Comparison of ENCODE assay signal across 16 mouse cellular contexts in the genomic region with DNA sequence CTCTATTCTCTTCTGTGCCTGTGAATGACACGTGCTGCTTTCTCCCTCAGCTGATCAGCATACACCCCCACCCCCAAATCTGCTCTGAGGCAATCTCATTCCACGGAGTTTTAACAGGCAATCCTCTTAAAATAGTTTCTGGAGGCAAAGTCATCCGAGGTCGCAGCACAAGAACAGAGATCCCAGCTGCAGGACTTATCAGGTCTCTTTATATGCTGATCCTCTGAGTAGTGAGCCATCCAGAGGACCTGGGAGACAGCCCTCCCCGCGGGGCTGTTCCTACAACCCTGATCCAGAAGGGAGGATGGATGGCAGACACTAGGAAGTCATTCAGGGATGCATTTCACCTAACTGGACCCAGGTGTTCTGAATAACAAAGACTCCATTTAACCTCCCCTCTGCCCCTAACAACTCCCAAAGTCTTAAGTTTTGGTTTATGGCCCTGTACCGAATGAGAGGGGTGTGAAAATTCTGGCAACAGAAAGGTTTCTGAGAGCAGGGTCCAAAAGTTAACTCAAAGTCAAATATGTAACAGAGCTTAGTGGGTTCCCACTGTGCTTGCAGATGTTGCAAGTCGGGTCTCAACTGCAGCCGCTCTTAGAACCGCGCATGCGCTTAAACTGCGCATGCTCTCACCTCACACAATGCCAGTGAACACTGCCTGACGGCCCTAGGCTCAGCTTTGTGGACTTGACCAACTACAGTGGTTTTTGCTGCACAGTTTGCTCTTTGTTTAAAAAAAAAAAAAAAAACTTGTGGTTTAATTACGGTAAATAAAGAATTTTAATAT. TPM values are rescaled to one million over a fixed set of nuclear protein-coding genes. Genes with fewer than 3 reads are reported as not detected.
DNase-seq lines count a peak whose midpoint lies in the region; ATAC-seq and TF ChIP-seq lines count a peak whose summit lies in the region.
"Had no signal": no experiment of that assay in that cellular context is flagged by ENCODE, and none has a peak within 500 bp of the region (broad histone marks: within the 10 kb centered on the region; RNA-seq: fewer than 3 reads in every experiment).

No protein-coding gene starts in this region.

- H3K27me3 ChIP-seq in kidney, adult 2 months (replicated peaks; ENCODE audit: control insufficient read depth, insufficient read depth, low read length) = no peaks in the 10 kb centered on the region
- peaks cover 31% of the 10 kb centered on the region for H3K27me3 ChIP-seq in limb, embryonic 10.5 days (ENCODE audit: low read depth, poor library complexity, severe bottlenecking)

- H3K9me3 ChIP-seq in limb, embryonic 10.5 days (replicated peaks) = 0 out of 2 replicates have a peak, but pooled peaks cover 3% of the 10 kb centered on the region

- peak; percentile 16 for DNase-seq in kidney, adult 2 months
- no peak for DNase-seq in kidney, adult 11 months
- DNase-seq in R1 (ENCODE audit: low read depth, low spot score) = peak; percentile 92
- DNase-seq in forelimb bud, embryonic 11.5 days (ENCODE audit: low read depth, low spot score) = peak; percentile 61
- no peak for DNase-seq in limb, embryonic 10.5 days (ENCODE audit: low spot score)
- DNase-seq in layer of hippocampus, adult 9-10 months (ENCODE audit: low spot score) = no peak
- DNase-seq in left cerebral cortex, adult 9 months (ENCODE audit: low spot score in 2 of 2) = no peak
- DNase-seq: cerebellum, postnatal 14 days; gastrocnemius, postnatal 14 days; kidney, adult 8-10 months; left cerebral cortex, postnatal 4 days; thymus, postnatal 36 days had no signal

- H3K4me1 ChIP-seq in kidney, adult 2 months (ENCODE audit: control insufficient read depth, insufficient read depth, low read length) = no peaks in the 10 kb centered on the region
- peaks cover 47% of the 10 kb centered on the region for H3K4me1 ChIP-seq in limb, embryonic 10.5 days

- no peak overlapping the region for H3K4me3 ChIP-seq in kidney, adult 2 months (ENCODE audit: insufficient read depth, low read depth, low read length)
- no peak overlapping the region for H3K4me3 ChIP-seq in limb, embryonic 10.5 days
- H3K4me3 ChIP-seq: layer of hippocampus, adult 2 months; myocyte had no signal

- TF ChIP-seq POLR2A in kidney, adult 2 months (IDR thresholded peaks at IDR 0.05; ENCODE audit: low read depth, low read length) = no peak

- no peak for ATAC-seq in inflammation-experienced regulatory T-cells, adult 6 months
- ATAC-seq: CD4-positive, CD25-positive, alpha-beta regulatory T cell, adult 4 months had no signal

- H3K27ac ChIP-seq in kidney, adult 2 months (ENCODE audit: insufficient read depth, low read depth, low read length) = no peak overlapping the region
- peak overlapping the region; percentile 63 for H3K27ac ChIP-seq in limb, embryonic 10.5 days
- H3K27ac ChIP-seq: layer of hippocampus, adult 2 months had no signal

- no peak for TF ChIP-seq CTCF in kidney, adult 2 months (conservative IDR thresholded peaks at IDR 0.05; ENCODE audit: insufficient read depth, insufficient read length, low read depth, low read length)

- H3K36me3 ChIP-seq in kidney, adult 2 months (ENCODE audit: control insufficient read depth, insufficient read depth, low read length) = no peaks in the 10 kb centered on the region
- H3K36me3 ChIP-seq in limb, embryonic 10.5 days = no peaks in the 10 kb centered on the region

- 49% methylated on average over 15 of the region's 15 CpGs for WGBS in kidney, adult 2 months
- WGBS in limb, embryonic 10.5 days = 39% methylated on average over 15 of the region's 15 CpGs

RNA-seq across cellular contexts. Expression of a gene that starts 26.0 kb away (rescaled TPM):
- 4.9 and 5.5 TPM in 2 replicates for polyA plus RNA-seq in kidney, adult 2 months (2012; rRNA removed)
- 1.4 and 1.9 TPM in 2 replicates for polyA plus RNA-seq in limb, embryonic 10.5 days (2016; fragmentation: Nextera tagmentation; extraction: Ambion mirVana)
- not detected for polyA plus RNA-seq in inflammation-experienced regulatory T-cells, adult 6 months (2017; shearing (Covaris generic))
- polyA plus RNA-seq: CD4-positive, CD25-positive, alpha-beta regulatory T cell, adult 4 months had no signal

Comparison
In these comparisons a context has a peak if more than half of its experiments do, and no peak if none do; other contexts are left out.
1. DNase-seq: peak in kidney, adult 2 months (single experiment), R1 (single experiment) and forelimb bud, embryonic 11.5 days (single experiment); none in kidney, adult 11 months (single experiment), limb, embryonic 10.5 days (single experiment), layer of hippocampus, adult 9-10 months (single experiment) and left cerebral cortex, adult 9 months (0 of 2).